Mouse (Mus musculus) cerebellum, adult 2 months (tissue): ENCODE data around the gene 4930519P11Rik.

Source experiments
- CTCF ChIP-seq: fragments of 200-500 bp; IDR thresholded peaks from 2 replicates; pipeline ENCODE4 v1.5.1; 2011; ENCODE audit warnings: low read depth, mild to moderate bottlenecking, control low read depth, low read length, moderate library complexity, borderline replicate concordance; ENCODE audit not compliant: insufficient read depth
- POLR2A ChIP-seq: fragments of 200-500 bp; IDR thresholded peaks from 2 replicates; pipeline ENCODE4 v1.6.1; 2011; ENCODE audit warnings: low read length, control low read depth, borderline replicate concordance; ENCODE audit not compliant: insufficient read depth

GRCm38 (mm10) chr2:154571266-154571665 is 42.0 kb downstream of the 4930519P11Rik start:
- TF ChIP-seq POLR2A: no peak
- no peak for TF ChIP-seq CTCF
